Mouse (Mus musculus) stomach, postnatal 0 days (tissue): ENCODE measurements around the gene Klc1.

Experiments used
- CTCF ChIP-seq: IDR thresholded peaks from 2 replicates; pipeline ENCODE4 v1.5.1; 2016; ENCODE audit warnings: antibody characterized with exemption, low read depth, mild to moderate bottlenecking, moderate library complexity
- EP300 ChIP-seq: optimal IDR thresholded peaks from 2 replicates; pipeline ENCODE3; 2016; ENCODE audit warnings: antibody characterized with exemption

DNA sequence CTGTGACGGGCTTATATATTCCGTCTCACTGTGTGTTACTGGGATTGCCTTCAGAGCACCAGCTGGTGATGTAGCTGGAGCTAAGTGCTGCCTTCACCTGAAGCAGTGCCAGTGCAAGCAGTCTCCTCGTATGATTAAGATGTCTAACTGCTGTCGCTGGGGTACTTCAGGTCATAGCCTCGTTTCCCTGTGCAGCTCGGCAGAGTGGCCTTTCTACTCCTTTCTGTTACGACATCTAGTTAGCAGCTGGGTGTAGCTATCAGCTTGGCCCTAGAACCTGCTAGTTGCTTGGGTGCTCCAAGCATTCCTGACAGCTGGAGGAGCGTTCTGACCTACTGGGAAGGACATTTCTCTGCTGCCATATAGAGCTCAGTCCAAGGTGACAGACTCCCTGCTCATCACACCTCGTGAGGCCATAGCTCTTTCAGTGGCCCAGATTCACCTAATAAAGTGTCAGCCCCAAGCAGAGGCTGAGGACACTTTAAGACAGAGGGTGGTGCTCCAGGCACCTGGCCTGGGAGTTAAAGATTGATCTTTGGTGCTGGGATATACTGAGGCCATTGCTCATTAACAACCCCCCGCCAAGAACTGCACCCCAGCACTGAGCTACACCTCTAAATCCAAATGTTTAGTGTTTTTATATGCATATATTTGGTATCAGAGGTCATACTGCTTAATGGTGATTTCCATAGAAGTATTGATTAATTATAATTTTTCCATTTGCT, 42.0 kb downstream of the Klc1 start:
- TF ChIP-seq CTCF = no peak
- TF ChIP-seq EP300 = no peak
